ENCODE assay signal across 8 mouse cellular contexts in the genomic region with DNA sequence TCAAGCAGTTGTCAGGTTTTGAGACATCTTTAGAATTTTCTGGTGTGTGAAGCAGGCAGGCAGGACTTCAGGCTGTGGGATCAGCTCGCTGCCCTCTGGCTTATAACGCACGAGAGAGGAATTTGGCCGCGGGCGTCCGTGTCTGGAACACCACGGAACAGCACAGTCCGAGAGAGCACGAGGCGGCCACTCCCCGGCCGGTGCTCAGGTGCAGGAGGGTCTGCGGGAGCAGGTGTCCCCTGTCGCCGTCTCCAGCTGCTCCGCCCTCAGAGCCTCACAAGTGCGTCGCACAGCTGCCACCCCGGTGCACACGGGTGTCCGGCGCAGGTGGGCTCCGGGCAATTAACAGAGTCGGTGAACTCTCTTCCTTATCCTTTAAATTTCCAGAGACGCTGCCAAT. TPM values are rescaled to one million over a fixed set of nuclear protein-coding genes. Genes with fewer than 3 reads are reported as not detected.
DNase-seq lines count a peak whose midpoint lies in the region; ATAC-seq and TF ChIP-seq lines count a peak whose summit lies in the region.

No protein-coding gene starts in this region.

- WGBS in kidney, postnatal 0 days: 2% methylated on average over 26 of the region's 26 CpGs
- WGBS in embryonic facial prominence, embryonic 14.5 days: 1% methylated on average over 18 of the region's 26 CpGs
- under 1% methylated on average over 26 of the region's 26 CpGs for WGBS in intestine, embryonic 15.5 days
- WGBS in neural tube, embryonic 14.5 days: 2% methylated on average over 26 of the region's 26 CpGs

- DNase-seq in kidney, postnatal 0 days (ENCODE audit: low spot score): no peak
- DNase-seq in kidney, adult 9 months: no peak
- no peak for DNase-seq in embryonic facial prominence, embryonic 14.5 days (ENCODE audit: low spot score)
- DNase-seq in adrenal gland, postnatal 14 days: no peak
- no peak for DNase-seq in cerebellum, adult 8-10 months

- TF ChIP-seq CTCF in kidney, postnatal 0 days (IDR thresholded peaks at IDR 0.05; ENCODE audit: low read depth): no peak

- H3K27me3 ChIP-seq in kidney, postnatal 0 days (ENCODE audit: insufficient read depth, low read length): peaks cover 11% of the 10 kb centered on the region; the same call in 1 of the 2 replicates
- H3K27me3 ChIP-seq in embryonic facial prominence, embryonic 14.5 days (replicated peaks; ENCODE audit: control insufficient read depth, insufficient read depth, low read length): peaks cover 62% of the 10 kb centered on the region
- peaks cover 47% of the 10 kb centered on the region for H3K27me3 ChIP-seq in intestine, embryonic 15.5 days (replicated peaks)
- H3K27me3 ChIP-seq in neural tube, embryonic 14.5 days (ENCODE audit: control insufficient read depth, insufficient read depth, low read length): peaks cover 14% of the 10 kb centered on the region

- H3K27ac ChIP-seq in kidney, postnatal 0 days: no peak overlapping the region
- no peak overlapping the region for H3K27ac ChIP-seq in embryonic facial prominence, embryonic 14.5 days (replicated peaks; ENCODE audit: low read depth, low read length)
- no peak overlapping the region for H3K27ac ChIP-seq in intestine, embryonic 15.5 days
- H3K27ac ChIP-seq in neural tube, embryonic 14.5 days (ENCODE audit: low read depth, low read length): no peak overlapping the region

- H3K9me3 ChIP-seq in kidney, postnatal 0 days (replicated peaks; ENCODE audit: low read length): no peaks in the 10 kb centered on the region
- H3K9me3 ChIP-seq in embryonic facial prominence, embryonic 14.5 days (ENCODE audit: control insufficient read depth, low read length): no peaks in the 10 kb centered on the region
- no peaks in the 10 kb centered on the region for H3K9me3 ChIP-seq in intestine, embryonic 15.5 days
- H3K9me3 ChIP-seq in neural tube, embryonic 14.5 days (ENCODE audit: control insufficient read depth, low read length): no peaks in the 10 kb centered on the region

- no peak for ATAC-seq in kidney, postnatal 0 days (replicated peaks; ENCODE audit: low FRiP score, low read depth)
- ATAC-seq in embryonic facial prominence, embryonic 14.5 days (ENCODE audit: low read depth): peak; percentile 32; the same call in 1 of the 2 replicates
- ATAC-seq in intestine, embryonic 15.5 days: peak; percentile 45
- ATAC-seq in neural tube, embryonic 14.5 days (ENCODE audit: low read depth): no peak
- ATAC-seq in megakaryocyte progenitor cell, adult 5-6 weeks (replicated peaks; ENCODE audit: poor library complexity): no peak

- H3K4me1 ChIP-seq in kidney, postnatal 0 days (replicated peaks; ENCODE audit: insufficient read depth, low read length): peaks cover 7% of the 10 kb centered on the region
- no peaks in the 10 kb centered on the region; the same call in 1 of the 2 replicates for H3K4me1 ChIP-seq in embryonic facial prominence, embryonic 14.5 days (ENCODE audit: control insufficient read depth, insufficient read depth, low read length)
- H3K4me1 ChIP-seq in intestine, embryonic 15.5 days (replicated peaks): peaks cover 14% of the 10 kb centered on the region
- peaks cover 13% of the 10 kb centered on the region for H3K4me1 ChIP-seq in neural tube, embryonic 14.5 days (ENCODE audit: control insufficient read depth, insufficient read depth, low read length)

- peak overlapping the region; percentile 91 for H3K4me2 ChIP-seq in kidney, postnatal 0 days (ENCODE audit: low read length)
- peak overlapping the region; percentile 100 for H3K4me2 ChIP-seq in embryonic facial prominence, embryonic 14.5 days (ENCODE audit: low read depth, low read length)
- H3K4me2 ChIP-seq in intestine, embryonic 15.5 days (replicated peaks): peak overlapping the region; percentile 100
- H3K4me2 ChIP-seq in neural tube, embryonic 14.5 days (ENCODE audit: low read depth, low read length): peak overlapping the region; percentile 100

- peak overlapping the region; percentile 63 for H3K4me3 ChIP-seq in kidney, postnatal 0 days (replicated peaks; ENCODE audit: low read depth, low read length)
- peak overlapping the region; percentile 68 for H3K4me3 ChIP-seq in embryonic facial prominence, embryonic 14.5 days (ENCODE audit: low read depth, low read length)
- H3K4me3 ChIP-seq in intestine, embryonic 15.5 days (replicated peaks): peak overlapping the region; percentile 62
- peak overlapping the region; percentile 61 for H3K4me3 ChIP-seq in neural tube, embryonic 14.5 days (ENCODE audit: low read depth, low read length)

- no peaks in the 10 kb centered on the region for H3K36me3 ChIP-seq in kidney, postnatal 0 days (ENCODE audit: insufficient read depth, low read length)
- no peaks in the 10 kb centered on the region for H3K36me3 ChIP-seq in embryonic facial prominence, embryonic 14.5 days (ENCODE audit: control insufficient read depth, insufficient read depth, low read length)
- no peaks in the 10 kb centered on the region for H3K36me3 ChIP-seq in intestine, embryonic 15.5 days
- H3K36me3 ChIP-seq in neural tube, embryonic 14.5 days (ENCODE audit: control insufficient read depth, insufficient read depth, low read length): no peaks in the 10 kb centered on the region

- H3K9ac ChIP-seq in kidney, postnatal 0 days (ENCODE audit: low read depth, low read length): peak overlapping the region; percentile 51; the same call in 1 of the 2 replicates
- peak overlapping the region; percentile 64 for H3K9ac ChIP-seq in embryonic facial prominence, embryonic 14.5 days (ENCODE audit: low read depth, low read length)
- peak overlapping the region; percentile 44 for H3K9ac ChIP-seq in intestine, embryonic 15.5 days
- H3K9ac ChIP-seq in neural tube, embryonic 14.5 days (replicated peaks; ENCODE audit: low read depth, low read length): no peak overlapping the region; the same call in 1 of the 2 replicates

RNA-seq across cellular contexts. Expression of gene Rbm20, which starts 0.9 kb away (rescaled TPM):
- polyA plus RNA-seq in kidney, postnatal 0 days (2015; fragmentation: Nextera tagmentation; extraction: Ambion mirVana): 2.5 and 2.8 TPM in 2 replicates
- polyA plus RNA-seq in embryonic facial prominence, embryonic 14.5 days (2014; fragmentation: Nextera tagmentation; extraction: Ambion mirVana): 5.8 and 5.9 TPM in 2 replicates
- 0.77 and 0.80 TPM in 2 replicates for polyA plus RNA-seq in intestine, embryonic 15.5 days (2015; fragmentation: Nextera tagmentation; extraction: Ambion mirVana)
- polyA plus RNA-seq in neural tube, embryonic 14.5 days (2014; fragmentation: Nextera tagmentation; extraction: Ambion mirVana): 0.53 and 1.2 TPM in 2 replicates
- total RNA-seq in adrenal gland, postnatal 14 days (2021): 1.3 TPM in 2 replicates
- total RNA-seq in megakaryocyte progenitor cell, adult 5-6 weeks (2015): 0.05 TPM in 1 of 2 replicates, not detected in the other
- 0.03 and 0.17 TPM in 2 replicates for total RNA-seq in megakaryocyte progenitor cell, adult 5-6 weeks (2017)

Comparison
In these comparisons a context has a peak if more than half of its experiments do, and no peak if none do; other contexts are left out.
1. ATAC-seq: peak in embryonic facial prominence, embryonic 14.5 days (single experiment) and intestine, embryonic 15.5 days (single experiment); none in kidney, postnatal 0 days (single experiment), neural tube, embryonic 14.5 days (single experiment) and megakaryocyte progenitor cell, adult 5-6 weeks (single experiment).
2. Peak in every context shown above with its lines, with median percentiles within 50 percentile points of each other: H3K4me2 ChIP-seq and H3K4me3 ChIP-seq.